Mouse (Mus musculus) splenic B cell, adult 2 months (primary cell): Measurements from ENCODE around the gene Ehbp1l1.
A peak's percentile ranks its signal among the peaks of the same experiment; 100 is the strongest.

Experiments
- DNase-seq: peaks from one replicate; pipeline ENCODE4 v3.0.0-alpha.2; 2011; ENCODE audit warnings: low read depth, low spot score
- H3K27me3 ChIP-seq: 2 replicates; pipeline ENCODE4 v1.6.1; 2012; ENCODE audit warnings: mild to moderate bottlenecking, low read length, moderate library complexity, mixed read lengths; ENCODE audit not compliant: control insufficient read depth, poor library complexity, insufficient read depth, severe bottlenecking
- H3K36me3 ChIP-seq: 2 replicates; pipeline ENCODE4 v1.6.1; 2012; ENCODE audit warnings: mild to moderate bottlenecking, low read length, moderate library complexity, mixed read lengths; ENCODE audit not compliant: control insufficient read depth, poor library complexity, insufficient read depth, severe bottlenecking

The Ehbp1l1 gene

GRCm38 (mm10) chr19:5743576-5743975 lies 17.5 kb upstream of the Ehbp1l1 start:
- no peaks in the 10 kb centered on the region; the same call in 1 of the 2 replicates for H3K27me3 ChIP-seq
- no peaks in the 10 kb centered on the region for H3K36me3 ChIP-seq
- no peak for DNase-seq

DNA sequence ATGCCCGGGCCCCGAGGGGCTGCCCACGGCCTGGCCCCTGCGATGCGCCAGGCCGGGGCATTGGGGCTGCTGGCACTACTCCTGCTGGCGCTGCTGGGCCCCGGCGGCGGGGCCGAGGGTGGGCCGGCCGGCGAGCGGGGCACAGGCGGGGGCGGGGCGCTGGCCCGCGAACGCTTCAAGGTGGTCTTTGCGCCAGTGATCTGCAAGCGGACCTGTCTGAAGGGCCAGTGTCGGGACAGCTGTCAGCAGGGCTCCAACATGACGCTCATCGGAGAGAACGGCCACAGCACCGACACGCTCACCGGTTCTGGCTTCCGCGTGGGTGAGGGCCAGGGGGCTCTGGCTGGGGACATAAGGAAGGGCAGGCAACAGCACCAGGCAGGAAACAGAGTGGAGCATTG lies 16.1 kb upstream of the Ehbp1l1 start:
- Histone ChIP-seq H3K27me3 (no peaks in the 10 kb centered on the region; the same call in 1 of the 2 replicates), H3K36me3 (no peaks in the 10 kb centered on the region)
- DNase-seq, result no peak

DNA sequence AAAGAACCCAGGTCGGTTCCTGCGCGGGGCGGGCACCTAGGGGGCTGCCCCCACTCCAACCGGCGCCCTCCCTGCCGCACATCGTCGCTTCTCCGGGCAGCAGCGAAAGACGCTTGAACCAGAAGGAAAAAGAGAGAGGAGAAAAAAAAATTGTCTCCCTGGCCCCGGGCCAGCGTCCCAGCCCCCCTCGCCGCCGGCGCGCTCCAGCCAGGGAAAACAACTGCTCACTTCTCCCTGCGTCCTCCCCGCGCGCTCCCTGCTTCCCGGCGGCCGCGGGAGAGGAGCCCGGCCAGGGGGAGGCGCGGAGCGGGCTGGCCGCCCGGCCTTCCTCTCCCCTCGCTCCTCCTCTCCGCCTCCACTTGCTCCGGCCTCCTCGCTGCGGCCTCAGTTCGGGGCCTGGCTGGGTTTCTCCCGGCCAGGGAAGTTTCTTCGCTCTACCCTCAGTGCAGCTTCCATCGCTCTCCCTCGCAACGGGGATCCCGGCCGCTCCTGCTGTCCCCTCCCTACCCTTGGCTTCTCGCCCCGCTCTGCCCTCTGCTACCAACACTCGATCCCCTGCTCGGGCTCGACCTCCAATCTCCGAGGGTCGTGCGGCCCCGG lies 15.6 kb upstream of the Ehbp1l1 start:
- Histone ChIP-seq H3K36me3 (no peaks in the 10 kb centered on the region), H3K27me3 (no peaks in the 10 kb centered on the region; the same call in 1 of the 2 replicates)
- DNase-seq, result no peak

DNA sequence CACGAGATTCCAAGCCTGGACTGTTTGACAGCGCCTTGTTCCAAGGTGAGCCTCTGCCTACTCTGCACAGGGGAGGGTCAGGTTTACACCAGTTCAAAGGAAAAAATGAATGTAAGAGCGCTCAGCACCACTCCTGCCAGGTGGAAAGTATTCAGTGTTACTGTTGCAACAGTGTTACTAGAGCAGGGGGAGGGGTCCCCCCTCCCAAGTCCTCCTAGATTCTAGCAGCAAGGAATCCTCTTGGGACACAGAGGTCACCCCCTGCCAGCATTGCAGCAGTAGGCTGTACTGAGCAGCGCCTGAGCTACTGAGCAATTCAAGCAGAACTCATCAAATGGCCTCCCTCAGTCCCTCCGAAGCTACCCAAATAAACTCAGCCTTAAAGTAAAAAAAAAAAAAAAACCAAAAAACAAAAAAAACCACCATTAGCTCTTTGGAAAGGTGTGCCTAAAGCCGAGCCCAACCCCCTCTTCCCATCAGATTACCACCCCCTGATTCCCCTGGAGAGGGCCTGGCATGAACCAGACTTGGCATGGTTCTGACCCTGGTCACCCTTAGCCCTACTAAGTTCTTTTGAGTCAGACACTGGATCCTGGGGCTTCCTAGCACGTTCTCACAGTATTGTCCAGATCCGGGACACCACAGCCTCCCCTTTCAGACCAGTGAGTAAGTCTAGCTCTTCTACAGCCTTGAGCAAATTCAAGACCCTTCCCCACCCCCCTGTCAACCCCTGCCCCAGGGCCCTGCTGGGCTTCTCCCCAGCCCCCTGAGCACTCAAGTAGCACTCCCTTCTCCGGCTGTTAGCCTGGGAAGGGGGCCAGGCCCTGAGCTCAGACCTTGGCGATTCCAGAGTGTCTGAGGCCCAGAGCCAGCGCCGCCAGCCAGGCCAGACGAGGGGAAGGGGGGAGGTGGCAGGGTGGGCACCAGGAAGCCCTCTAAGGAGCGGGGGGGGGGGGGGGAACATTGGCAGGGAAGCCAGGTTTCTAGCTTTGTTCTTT lies 14.5 kb upstream of the Ehbp1l1 start, which contains the start of gene Ltbp3:
Ltbp3 (plus strand) TSS at position 585 of the 998 bp plus-strand sequence.
- no peak for DNase-seq
- Histone ChIP-seq H3K27me3 (no peaks in the 10 kb centered on the region; the same call in 1 of the 2 replicates), H3K36me3 (no peaks in the 10 kb centered on the region)

GRCm38 (mm10) chr19:5739446-5739845 lies 13.3 kb upstream of the Ehbp1l1 start:
- Histone ChIP-seq H3K36me3 (no peaks in the 10 kb centered on the region), H3K27me3 (no peaks in the 10 kb centered on the region; the same call in 1 of the 2 replicates)
- no peak for DNase-seq

DNA sequence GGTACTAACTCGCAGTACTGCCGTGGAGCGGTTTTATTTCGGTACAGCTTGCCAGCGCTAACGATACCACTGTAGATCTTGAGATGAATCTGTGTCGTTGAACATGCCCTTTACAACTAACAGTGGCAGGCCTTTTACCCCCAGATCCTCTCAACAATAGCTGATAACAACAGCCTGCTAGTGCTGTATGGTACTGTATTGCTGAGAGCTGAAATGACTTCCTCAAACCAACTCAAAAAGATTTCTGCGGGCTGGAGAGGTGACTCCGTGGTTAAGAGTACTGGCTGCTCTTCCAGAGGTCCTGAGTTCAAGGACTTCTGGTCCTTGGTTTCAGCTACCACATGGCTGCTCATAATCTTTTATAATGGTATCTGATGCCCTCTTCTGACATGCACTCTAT lies 8.2 kb upstream of the Ehbp1l1 start:
- DNase-seq, result no peak
- Histone ChIP-seq H3K36me3 (no peaks in the 10 kb centered on the region), H3K27me3 (no peaks in the 10 kb centered on the region)

GRCm38 (mm10) chr19:5731264-5731978 lies 5.3 kb upstream of the Ehbp1l1 start:
- peak; percentile 94 for DNase-seq
- Histone ChIP-seq H3K36me3 (no peaks in the 10 kb centered on the region), H3K27me3 (no peaks in the 10 kb centered on the region)

GRCm38 (mm10) chr19:5730314-5731186 lies 4.4 kb upstream of the Ehbp1l1 start:
- Histone ChIP-seq H3K36me3 (no peaks in the 10 kb centered on the region), H3K27me3 (no peaks in the 10 kb centered on the region)
- DNase-seq, result no peak

GRCm38 (mm10) chr19:5729444-5729815 lies 3.3 kb upstream of the Ehbp1l1 start, which contains the start of gene Fam89b:
Gene Fam89b (minus strand): TSS chr19:5729653.
- Histone ChIP-seq H3K36me3 (no peaks in the 10 kb centered on the region), H3K27me3 (no peaks in the 10 kb centered on the region)
- peak; percentile 85 for DNase-seq

DNA sequence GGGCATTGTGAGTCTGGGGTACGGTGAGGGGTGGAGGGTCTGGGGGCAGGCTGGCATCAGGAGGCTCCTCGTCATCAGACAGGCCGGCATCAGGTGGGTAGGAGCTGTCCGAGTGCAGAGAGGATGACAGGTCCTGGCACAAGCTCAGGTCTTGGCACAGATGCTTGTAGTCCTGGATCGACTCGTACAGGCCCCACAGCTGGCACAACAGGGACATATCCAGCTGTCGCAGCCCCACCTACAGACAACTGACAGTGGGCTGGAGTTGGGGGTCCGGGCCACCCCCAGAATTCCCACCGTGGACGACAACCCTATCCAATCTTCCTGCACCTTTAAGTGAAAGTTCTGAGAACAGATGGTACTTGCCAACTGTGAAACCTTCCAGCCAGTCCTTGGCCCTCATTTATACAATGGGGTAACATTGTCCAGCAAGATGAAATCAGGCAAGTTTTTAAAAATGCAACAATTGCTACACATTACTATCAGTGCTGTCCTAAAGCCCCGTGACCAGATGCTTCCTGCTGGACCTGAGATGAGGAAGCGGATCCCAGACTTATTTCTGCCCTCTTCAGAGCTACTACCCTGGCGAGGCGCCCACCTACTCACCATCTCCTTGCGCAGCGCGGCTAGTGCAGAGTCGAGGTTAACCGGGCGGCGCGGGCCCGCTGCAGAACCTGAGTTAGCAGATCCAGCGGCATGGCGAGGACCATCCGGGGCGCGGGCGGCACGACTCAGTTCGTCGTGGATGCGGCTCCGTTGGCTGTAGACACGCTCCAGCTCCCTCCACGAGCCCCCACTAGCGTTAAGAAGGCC lies 2.7 kb upstream of the Ehbp1l1 start:
- DNase-seq, result peak; percentile 25
- no peaks in the 10 kb centered on the region for H3K36me3 ChIP-seq
- no peaks in the 10 kb centered on the region for H3K27me3 ChIP-seq

DNA sequence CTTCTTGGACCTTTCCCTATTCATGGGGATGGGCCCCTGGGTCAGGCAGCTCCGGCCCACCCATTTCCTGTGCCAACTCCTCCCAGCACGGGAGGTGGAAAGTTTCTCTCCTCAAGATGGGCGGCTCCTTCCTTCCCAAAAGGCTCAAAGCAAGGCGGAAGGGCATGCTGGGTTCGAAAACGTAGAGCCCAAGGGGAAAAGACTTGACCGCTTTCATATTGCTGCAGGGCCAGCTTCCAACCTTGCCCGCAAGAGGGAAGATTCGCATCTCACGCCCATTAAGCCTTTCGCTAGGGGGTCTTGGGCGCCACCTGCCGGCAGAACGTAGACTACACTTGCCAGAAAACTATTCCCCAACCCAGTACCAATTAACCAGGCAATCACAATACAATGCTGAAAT lies 1.6 kb upstream of the Ehbp1l1 start:
- no peaks in the 10 kb centered on the region for H3K27me3 ChIP-seq
- no peaks in the 10 kb centered on the region for H3K36me3 ChIP-seq
- DNase-seq, result peak; percentile 91

DNA sequence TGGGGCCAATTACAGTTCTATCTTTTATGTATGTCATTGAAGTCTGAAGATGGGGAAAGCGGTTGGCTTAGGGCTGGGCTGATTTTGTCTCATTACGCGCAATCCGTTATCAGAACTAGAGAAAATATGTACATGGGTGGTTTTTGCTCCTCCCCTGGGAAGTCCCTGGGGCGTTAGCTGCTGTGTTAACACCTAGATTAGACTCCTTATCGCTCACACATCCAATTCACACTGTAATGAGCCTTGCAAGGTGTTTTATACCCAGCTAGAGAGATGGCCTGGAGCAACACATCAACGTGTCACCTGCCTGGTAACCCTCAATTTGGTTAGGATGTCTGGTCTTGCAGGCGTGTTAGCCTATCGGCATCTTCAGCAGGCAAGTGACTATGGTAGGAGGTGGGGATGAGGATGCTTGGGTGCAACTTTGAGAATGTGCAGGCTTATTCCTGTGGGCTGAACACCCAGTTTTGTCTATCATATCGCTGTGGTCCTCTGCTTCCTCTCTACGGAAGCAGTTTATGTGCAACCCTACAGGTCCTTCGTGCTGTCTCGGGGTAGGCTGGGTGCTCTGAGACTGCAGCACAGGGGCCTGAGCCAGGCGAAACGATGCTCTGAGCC lies 953 bp upstream of the Ehbp1l1 start:
- DNase-seq, result peak; percentile 49
- H3K36me3 ChIP-seq, result no peaks in the 10 kb centered on the region

More for the DNA sequence above, 953 bp upstream of the Ehbp1l1 start:
- H3K27me3 ChIP-seq, result no peaks in the 10 kb centered on the region
